Mouse (Mus musculus) midbrain, embryonic 15.5 days (tissue): ENCODE measurements around the gene Insr. TPM values are rescaled to one million over a fixed set of nuclear protein-coding genes. Genes with fewer than 3 reads are reported as not detected.

Experiments
- ATAC-seq: fragments of 200-750 bp; cut with Nextera tagmentation; replicated peaks from 2 replicates; pipeline ENCODE4 v1.8.0; 2017; ENCODE audit warnings: moderate TSS enrichment
- H3K27ac ChIP-seq: fragments of 300-500 bp; sonication (generic); 2 replicates; pipeline ENCODE4 v1.5.1; 2015; ENCODE audit warnings: mild to moderate bottlenecking, inconsistent platforms
- H3K27me3 ChIP-seq: fragments of 300-500 bp; sonication (generic); replicated peaks from 2 replicates; pipeline ENCODE4 v1.6.1; 2015; ENCODE audit warnings: inconsistent platforms
- H3K36me3 ChIP-seq: fragments of 300-500 bp; sonication (generic); replicated peaks from 2 replicates; pipeline ENCODE4 v1.6.1; 2015; ENCODE audit warnings: inconsistent platforms
- H3K4me1 ChIP-seq: fragments of 300-500 bp; sonication (generic); 2 replicates; pipeline ENCODE4 v1.6.1; 2015; ENCODE audit warnings: inconsistent platforms
- H3K4me2 ChIP-seq: fragments of 300-500 bp; sonication (generic); 2 replicates; pipeline ENCODE4 v1.6.1; 2015; ENCODE audit warnings: inconsistent platforms, mild to moderate bottlenecking, moderate library complexity
- H3K4me3 ChIP-seq: fragments of 300-500 bp; sonication (generic); 2 replicates; pipeline ENCODE4 v1.5.1; 2015; ENCODE audit warnings: mild to moderate bottlenecking, inconsistent platforms
- H3K9ac ChIP-seq: fragments of 300-500 bp; sonication (generic); 2 replicates; pipeline ENCODE4 v1.6.1; 2015; ENCODE audit warnings: mild to moderate bottlenecking, inconsistent platforms
- H3K9me3 ChIP-seq: fragments of 300-500 bp; sonication (generic); 2 replicates; pipeline ENCODE4 v1.6.1; 2016; ENCODE audit warnings: inconsistent platforms
- WGBS: fragments of 180-500 bp; shearing (Covaris S2); methylation state at CpG from one replicate; pipeline ENCODE4 v1.1.7; 2015; ENCODE audit warnings: mixed read lengths; 5-methylcytosine and 5-hydroxymethylcytosine counted together
- polyA plus RNA-seq: library from polyadenylated mRNA; unstranded; fragments of >200 nt; fragmentation: Nextera tagmentation; extraction: Ambion mirVana; gene quantifications from 2 replicates; pipeline ENCODE4 v1.2.1, GENCODE M21; 2015

Insr gene
- polyA plus RNA-seq, 1 experiment from 2014 or later, result 64.4 TPM

DNA sequence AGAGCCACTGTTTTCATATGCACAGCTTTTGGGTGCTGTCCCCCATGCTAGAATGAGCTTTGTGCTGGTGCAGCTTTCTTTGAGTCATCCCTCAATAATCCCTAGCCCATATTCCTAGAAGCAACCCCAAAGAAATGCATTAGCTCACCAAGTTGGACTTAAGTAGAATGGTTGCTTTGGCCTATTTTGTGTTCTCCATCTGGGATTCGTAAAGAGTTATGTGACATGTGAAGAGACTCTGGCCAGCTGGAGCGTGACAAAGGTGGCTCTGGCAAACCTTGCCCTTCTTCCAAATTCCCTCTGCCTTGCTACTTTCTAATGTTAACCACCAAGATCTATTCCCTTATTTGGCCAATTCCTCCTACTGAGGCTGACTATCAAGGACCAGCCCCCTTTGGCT is 22.7 kb upstream of the Insr start:
- Histone ChIP-seq H3K4me3 (no peak overlapping the region), H3K4me1 (no peaks in the 10 kb centered on the region)
- WGBS, result 89% methylated on average over 2 of the region's 2 CpGs

DNA sequence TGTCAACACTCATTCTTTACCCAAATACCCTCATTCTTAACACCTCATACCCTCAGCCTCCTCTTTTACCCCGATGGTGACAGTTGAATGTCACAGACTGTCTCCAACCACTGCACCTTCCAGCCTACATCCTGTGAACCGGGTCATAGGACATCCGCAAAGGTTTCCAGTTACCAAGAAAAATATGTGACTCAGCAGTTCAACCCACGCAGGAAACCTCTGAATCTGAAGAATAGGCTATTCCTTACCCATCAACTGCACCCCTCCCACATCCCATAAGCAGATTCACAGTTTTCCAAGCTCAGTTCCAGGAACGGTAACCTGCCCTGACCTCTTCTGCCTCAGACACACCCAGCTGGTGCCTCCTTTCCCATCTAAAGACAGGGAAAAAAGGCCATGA is 19.9 kb upstream of the Insr start:
- Histone ChIP-seq H3K27ac (no peak overlapping the region), H3K9me3 (no peaks in the 10 kb centered on the region), H3K36me3 (no peaks in the 10 kb centered on the region), H3K9ac (no peak overlapping the region), H3K4me2 (no peak overlapping the region), H3K4me3 (no peak overlapping the region), H3K27me3 (no peaks in the 10 kb centered on the region), H3K4me1 (no peaks in the 10 kb centered on the region)
- WGBS, result 84% methylated on average over 5 of the region's 5 CpGs
- no peak for ATAC-seq

More for the DNA sequence above, 22.7 kb upstream of the Insr start:
- H3K9me3 ChIP-seq, result no peaks in the 10 kb centered on the region
- H3K27ac ChIP-seq, result no peak overlapping the region
- no peak for ATAC-seq
- no peak overlapping the region for H3K9ac ChIP-seq
- no peak overlapping the region for H3K4me2 ChIP-seq
- H3K27me3 ChIP-seq, result no peaks in the 10 kb centered on the region
- H3K36me3 ChIP-seq, result no peaks in the 10 kb centered on the region

DNA sequence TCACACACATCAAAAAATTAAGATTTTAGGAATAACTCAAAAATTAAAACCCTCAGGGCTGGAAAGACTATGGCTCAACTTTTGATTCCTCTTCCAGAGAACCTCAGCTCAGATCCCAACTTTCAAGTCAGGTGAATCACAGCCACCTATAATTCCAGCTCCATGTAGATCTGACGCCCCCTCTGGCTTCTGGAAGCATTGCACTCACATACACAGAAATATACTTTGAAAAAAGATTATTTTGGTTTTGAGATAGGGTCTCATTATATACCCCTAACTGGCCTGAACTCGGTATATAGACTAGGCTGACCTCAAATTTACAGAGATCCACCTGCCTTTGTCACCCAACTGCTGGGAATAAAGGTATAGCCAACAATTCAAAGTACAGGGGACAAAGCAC is 6.4 kb upstream of the Insr start:
- Histone ChIP-seq H3K36me3 (no peaks in the 10 kb centered on the region), H3K9ac (no peak overlapping the region), H3K27ac (no peak overlapping the region), H3K4me1 (no peaks in the 10 kb centered on the region), H3K9me3 (no peaks in the 10 kb centered on the region), H3K4me2 (no peak overlapping the region), H3K27me3 (no peaks in the 10 kb centered on the region), H3K4me3 (no peak overlapping the region)
- no peak for ATAC-seq
- WGBS, result 29% methylated on average over 2 of the region's 2 CpGs

DNA sequence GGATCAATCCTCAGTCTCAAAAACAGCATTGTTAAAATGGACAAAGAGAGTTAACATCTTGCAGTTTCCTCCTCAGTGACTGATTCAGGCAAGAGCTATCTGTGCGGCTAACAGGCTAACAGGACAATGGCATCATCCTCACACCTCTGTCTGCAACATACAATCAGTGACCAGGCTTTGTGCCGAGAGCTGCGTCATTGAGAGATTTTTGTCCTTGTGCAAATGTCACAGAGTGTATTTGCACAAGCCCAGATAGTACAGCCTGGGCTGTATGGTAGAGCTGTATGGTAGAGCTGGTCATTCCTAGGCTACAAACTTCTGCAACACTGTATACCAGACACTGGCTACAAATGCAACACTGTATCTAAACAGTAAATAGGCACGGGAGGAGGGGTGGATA is 5.2 kb upstream of the Insr start:
- Histone ChIP-seq H3K27ac (no peak overlapping the region), H3K4me3 (no peak overlapping the region), H3K27me3 (no peaks in the 10 kb centered on the region), H3K9ac (no peak overlapping the region), H3K9me3 (no peaks in the 10 kb centered on the region), H3K36me3 (no peaks in the 10 kb centered on the region), H3K4me1 (peaks cover 6% of the 10 kb centered on the region; the same call in 1 of the 2 replicates), H3K4me2 (no peak overlapping the region)
- 78% methylated on average over 4 of the region's 4 CpGs for WGBS
- ATAC-seq, result no peak

DNA sequence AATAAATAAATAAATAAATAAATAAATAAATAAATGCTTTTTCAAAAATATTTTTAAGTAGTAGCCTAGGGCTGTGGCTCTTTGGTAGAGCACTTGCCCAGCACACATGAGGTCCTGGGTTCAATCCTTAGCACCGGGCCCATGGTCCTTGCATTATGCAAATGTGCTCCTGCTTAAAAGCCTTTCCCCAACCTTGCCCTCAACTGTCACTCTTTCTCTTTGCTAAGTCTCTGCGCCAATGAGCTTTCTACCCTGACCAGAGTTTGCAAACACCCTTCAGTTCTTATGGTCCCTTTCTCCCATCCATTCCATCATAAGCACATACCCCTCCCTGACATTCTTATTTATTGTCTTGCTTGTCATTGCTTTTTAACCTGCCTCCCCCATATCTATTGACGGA is 1.9 kb upstream of the Insr start:
- H3K9me3 ChIP-seq, result no peaks in the 10 kb centered on the region
- H3K36me3 ChIP-seq, result no peaks in the 10 kb centered on the region
- no peak overlapping the region for H3K4me2 ChIP-seq
- ATAC-seq, result no peak
- H3K27ac ChIP-seq, result no peak overlapping the region
- H3K4me1 ChIP-seq, result peaks cover 23% of the 10 kb centered on the region
- H3K4me3 ChIP-seq, result no peak overlapping the region
- H3K9ac ChIP-seq, result no peak overlapping the region
- WGBS, result 90% methylated on average over 3 of the region's 3 CpGs
- H3K27me3 ChIP-seq, result no peaks in the 10 kb centered on the region

DNA sequence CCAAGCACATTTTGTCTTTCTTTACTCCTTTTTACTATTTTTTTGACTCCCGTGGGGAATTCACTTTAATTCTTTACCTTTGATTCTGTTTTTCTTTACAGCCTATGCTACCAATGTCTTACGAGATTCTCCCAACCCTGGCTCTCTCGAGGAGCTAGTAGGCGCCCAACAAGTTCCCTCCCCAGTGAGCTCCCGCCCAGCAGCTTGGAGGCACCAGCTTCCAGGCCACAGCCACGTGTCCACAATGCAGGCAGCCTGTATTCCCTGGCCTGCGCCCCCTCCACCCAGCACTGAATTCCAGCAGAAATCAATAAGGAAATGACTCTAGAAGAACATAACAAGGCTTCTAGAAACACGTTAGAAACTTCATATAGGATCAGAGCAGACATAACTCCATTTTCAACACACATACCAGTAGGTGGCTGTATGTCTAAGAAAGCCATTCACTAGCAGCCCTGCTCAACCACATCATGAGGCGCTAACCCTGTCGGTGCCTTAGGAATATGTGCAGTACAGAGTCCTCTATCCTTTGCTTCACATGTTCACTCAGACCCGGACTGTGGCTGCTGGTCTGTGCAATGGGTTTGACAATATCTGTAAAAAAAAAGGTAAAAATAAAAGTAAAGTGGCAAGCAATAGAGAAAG is 971 bp upstream of the Insr start:
- Histone ChIP-seq H3K4me1 (peaks cover 27% of the 10 kb centered on the region), H3K4me3 (peak overlapping the region; percentile 79), H3K27ac (no peak overlapping the region), H3K27me3 (no peaks in the 10 kb centered on the region), H3K9ac (no peak overlapping the region), H3K9me3 (no peaks in the 10 kb centered on the region), H3K36me3 (no peaks in the 10 kb centered on the region), H3K4me2 (peak overlapping the region; percentile 81)
- 32% methylated on average over 11 of the region's 11 CpGs for WGBS
- ATAC-seq, result no peak

DNA sequence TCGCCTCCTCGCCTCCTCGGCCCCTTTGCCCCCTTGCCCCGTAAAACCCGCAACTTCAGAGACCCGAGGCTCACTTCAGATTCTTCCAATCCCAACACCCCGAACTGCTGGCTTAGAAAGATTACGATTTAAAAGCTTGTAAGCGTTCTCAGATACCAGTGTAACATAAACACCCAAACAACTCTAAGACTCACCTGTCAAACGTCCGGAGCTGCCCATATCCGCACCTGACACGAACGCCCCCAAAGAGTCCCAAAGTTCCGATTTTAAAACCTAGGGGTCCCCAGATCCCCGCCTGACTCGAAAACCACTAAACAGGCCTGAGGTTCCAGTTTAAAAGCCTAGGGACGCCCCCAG is 282 bp upstream of the Insr start:
- WGBS, result under 1% methylated on average over 18 of the region's 18 CpGs
- no peak; the same call in 1 of the 2 replicates for ATAC-seq
- Histone ChIP-seq H3K4me3 (peak overlapping the region; percentile 79), H3K4me1 (peaks cover 27% of the 10 kb centered on the region), H3K4me2 (peak overlapping the region; percentile 81), H3K9me3 (no peaks in the 10 kb centered on the region), H3K9ac (peak overlapping the region; percentile 91; the same call in 1 of the 2 replicates), H3K27me3 (no peaks in the 10 kb centered on the region), H3K36me3 (no peaks in the 10 kb centered on the region), H3K27ac (peak overlapping the region; percentile 77; the same call in 1 of the 2 replicates)

DNA sequence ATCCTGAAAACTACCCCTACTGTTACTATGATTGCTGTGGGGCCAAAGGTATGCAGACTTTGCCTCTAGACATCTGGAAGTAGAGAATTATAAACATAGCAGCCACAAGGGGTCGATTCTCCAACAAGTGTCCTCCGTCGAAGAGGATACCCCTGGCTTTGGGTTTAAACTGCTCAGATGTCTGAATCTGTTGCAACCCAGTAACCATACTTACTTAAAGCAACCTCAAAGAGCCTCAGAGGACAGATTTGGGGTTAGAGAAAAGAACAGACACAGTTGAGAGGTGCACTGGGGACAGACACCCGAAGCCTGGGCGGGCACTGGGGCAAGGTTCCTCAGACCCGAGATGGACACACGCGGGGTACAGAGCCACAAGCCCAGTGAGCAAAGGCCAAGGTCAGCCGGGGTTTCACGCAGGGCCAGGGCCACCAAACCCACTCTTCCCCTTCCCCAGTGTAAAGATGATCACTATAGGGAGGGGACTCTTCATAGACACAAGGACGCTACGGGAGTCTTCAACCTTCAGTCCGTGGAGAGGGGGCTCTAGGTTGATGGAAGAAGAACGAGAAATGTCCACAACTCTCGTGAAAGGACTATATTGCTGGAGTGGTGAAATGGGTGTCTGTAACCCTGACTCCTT is 1.1 kb downstream of the Insr start:
- no peak; the same call in 1 of the 2 replicates for ATAC-seq
- Histone ChIP-seq H3K27me3 (no peaks in the 10 kb centered on the region), H3K27ac (no peak overlapping the region), H3K9me3 (no peaks in the 10 kb centered on the region), H3K4me2 (peak overlapping the region; percentile 81), H3K9ac (peak overlapping the region; percentile 91), H3K4me3 (peak overlapping the region; percentile 79), H3K4me1 (peaks cover 27% of the 10 kb centered on the region), H3K36me3 (no peaks in the 10 kb centered on the region)
- WGBS, result 49% methylated on average over 15 of the region's 15 CpGs

DNA sequence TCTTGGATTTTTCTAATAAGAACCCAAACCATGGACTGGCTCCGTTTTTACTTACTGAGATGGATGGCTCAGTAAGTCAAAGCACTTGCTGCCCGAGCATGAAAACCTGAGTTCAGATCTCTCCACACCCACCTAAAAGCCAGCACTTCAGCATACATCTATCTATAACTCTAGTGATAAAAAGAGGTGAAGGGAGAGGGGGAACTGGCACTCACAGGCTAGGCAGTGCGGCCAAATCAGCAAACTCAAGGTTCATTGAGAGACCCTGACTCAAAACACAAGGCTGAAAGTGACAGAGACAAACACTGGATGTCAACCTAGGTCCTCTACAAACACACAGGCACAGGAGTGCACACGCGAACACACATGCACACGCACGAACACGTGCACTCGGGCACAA is 2.2 kb downstream of the Insr start:
- ATAC-seq, result no peak
- no peak overlapping the region; the same call in 1 of the 2 replicates for H3K4me3 ChIP-seq
- H3K36me3 ChIP-seq, result no peaks in the 10 kb centered on the region
- no peaks in the 10 kb centered on the region for H3K9me3 ChIP-seq
- 94% methylated on average over 9 of the region's 9 CpGs for WGBS
- H3K27me3 ChIP-seq, result no peaks in the 10 kb centered on the region
- H3K4me1 ChIP-seq, result peaks cover 27% of the 10 kb centered on the region
- no peak overlapping the region for H3K9ac ChIP-seq
- H3K4me2 ChIP-seq, result peak overlapping the region; percentile 81
- no peak overlapping the region for H3K27ac ChIP-seq

DNA sequence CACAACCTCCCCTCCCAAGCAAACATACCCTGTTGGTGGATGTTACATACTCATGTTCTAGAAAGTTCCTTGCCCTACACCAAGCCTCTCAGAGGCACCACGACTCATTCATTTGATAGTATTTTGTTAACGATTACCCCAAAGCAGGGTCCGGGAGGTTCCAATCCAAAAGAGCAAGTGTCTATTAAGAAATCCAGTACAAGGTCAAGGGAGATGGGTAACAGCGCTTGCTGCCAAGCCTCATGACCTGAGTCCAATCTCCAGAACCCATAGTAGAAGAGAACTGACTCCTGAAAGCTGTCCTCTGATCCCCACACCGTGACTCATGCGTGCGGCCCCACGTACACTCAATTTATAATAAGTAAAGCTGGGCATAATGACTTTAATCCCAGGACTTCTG is 3.4 kb downstream of the Insr start:
- Histone ChIP-seq H3K4me1 (peaks cover 30% of the 10 kb centered on the region), H3K4me3 (no peak overlapping the region)

DNA sequence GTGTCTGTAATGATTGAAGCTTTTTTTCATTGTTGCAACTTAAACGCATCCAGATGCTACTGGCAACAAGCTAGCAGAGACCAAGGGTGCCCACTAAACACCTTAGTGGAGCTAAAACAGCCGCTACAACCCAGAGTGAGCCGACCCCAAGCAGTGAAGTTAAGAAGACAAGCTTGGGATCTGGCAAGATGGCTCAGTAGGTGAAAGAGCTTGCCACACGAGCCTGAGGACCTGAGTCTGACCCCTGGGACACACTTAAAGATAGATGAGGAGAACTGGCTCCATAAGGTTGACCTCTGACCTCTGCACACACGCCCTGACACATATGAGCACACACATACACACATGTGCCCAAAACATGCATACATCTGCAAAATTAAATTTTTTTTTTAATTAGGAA is 4.2 kb downstream of the Insr start:
- 80% methylated on average over 5 of the region's 5 CpGs for WGBS
- no peak for ATAC-seq
- no peaks in the 10 kb centered on the region for H3K27me3 ChIP-seq

More for the DNA sequence above, 3.4 kb downstream of the Insr start:
- Histone ChIP-seq H3K27me3 (no peaks in the 10 kb centered on the region), H3K36me3 (no peaks in the 10 kb centered on the region), H3K4me2 (no peak overlapping the region), H3K9ac (no peak overlapping the region), H3K27ac (no peak overlapping the region), H3K9me3 (no peaks in the 10 kb centered on the region)
- 96% methylated on average over 8 of the region's 8 CpGs for WGBS
- ATAC-seq, result no peak

DNA sequence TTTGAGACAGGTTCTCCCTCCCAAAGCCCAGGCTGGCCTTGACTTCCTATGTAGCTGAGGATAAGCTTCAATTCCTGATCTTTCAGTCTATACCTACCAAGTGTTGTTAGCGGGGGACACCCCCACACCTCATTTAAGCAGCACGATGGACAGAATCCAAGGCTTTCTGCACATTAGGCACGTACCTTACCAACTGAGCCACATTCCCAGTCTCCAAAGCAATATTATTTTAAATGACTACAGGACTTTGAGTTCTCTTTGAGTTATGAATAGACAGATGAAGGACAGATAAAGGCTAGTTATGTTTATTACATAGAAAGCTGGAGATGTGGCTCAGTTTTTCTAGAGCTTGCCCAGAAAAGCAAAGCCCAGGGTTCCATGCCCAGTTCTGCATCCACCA is 5.6 kb downstream of the Insr start:
- H3K4me2 ChIP-seq, result no peak overlapping the region
- peaks cover 24% of the 10 kb centered on the region for H3K4me1 ChIP-seq
- no peaks in the 10 kb centered on the region for H3K27me3 ChIP-seq
- H3K4me3 ChIP-seq, result no peak overlapping the region
- no peaks in the 10 kb centered on the region for H3K9me3 ChIP-seq
- ATAC-seq, result no peak
- H3K27ac ChIP-seq, result no peak overlapping the region
- no peak overlapping the region for H3K9ac ChIP-seq
- H3K36me3 ChIP-seq, result no peaks in the 10 kb centered on the region
- whole genome bisulfite sequencing, result 92% methylated on average over 3 of the region's 3 CpGs

More for the DNA sequence above, 4.2 kb downstream of the Insr start:
- Histone ChIP-seq H3K9me3 (no peaks in the 10 kb centered on the region), H3K27ac (no peak overlapping the region), H3K4me2 (no peak overlapping the region), H3K36me3 (no peaks in the 10 kb centered on the region), H3K4me1 (peaks cover 28% of the 10 kb centered on the region), H3K9ac (no peak overlapping the region), H3K4me3 (no peak overlapping the region)

DNA sequence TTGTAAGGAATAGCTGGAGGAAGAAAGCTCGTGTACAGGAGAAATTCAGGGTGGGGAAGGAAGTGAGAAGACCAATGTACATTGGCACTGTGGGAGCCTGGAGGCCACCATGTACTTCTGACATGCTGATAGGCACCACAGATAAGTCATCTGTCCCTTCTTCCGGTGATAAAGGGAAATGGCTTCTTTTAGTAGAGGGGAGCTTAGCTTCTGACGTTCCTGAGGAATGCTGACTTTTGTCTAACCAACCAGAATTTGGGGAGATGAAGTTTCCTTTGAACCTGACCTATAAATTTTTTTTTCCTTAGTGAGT is 12.0 kb downstream of the Insr start:
- no peak for ATAC-seq
- no peaks in the 10 kb centered on the region for H3K27me3 ChIP-seq
- H3K27ac ChIP-seq, result no peak overlapping the region
- H3K36me3 ChIP-seq, result no peaks in the 10 kb centered on the region
- 0 out of 2 replicates have a peak, but pooled peaks cover 3% of the 10 kb centered on the region for H3K4me1 ChIP-seq
- WGBS, result 89% methylated on average over 3 of the region's 3 CpGs
- H3K9me3 ChIP-seq, result no peaks in the 10 kb centered on the region
- H3K9ac ChIP-seq, result no peak overlapping the region
- H3K4me3 ChIP-seq, result no peak overlapping the region
- no peak overlapping the region for H3K4me2 ChIP-seq
